Mouse (Mus musculus): ENCODE measurements at regions not wholly inside any gene's neighbourhood (a gene's known extent, or its start where the extent isn't known, plus 50 kb on each side); places are given as distances from the start of the nearest gene placed in this dataset.

DNA sequence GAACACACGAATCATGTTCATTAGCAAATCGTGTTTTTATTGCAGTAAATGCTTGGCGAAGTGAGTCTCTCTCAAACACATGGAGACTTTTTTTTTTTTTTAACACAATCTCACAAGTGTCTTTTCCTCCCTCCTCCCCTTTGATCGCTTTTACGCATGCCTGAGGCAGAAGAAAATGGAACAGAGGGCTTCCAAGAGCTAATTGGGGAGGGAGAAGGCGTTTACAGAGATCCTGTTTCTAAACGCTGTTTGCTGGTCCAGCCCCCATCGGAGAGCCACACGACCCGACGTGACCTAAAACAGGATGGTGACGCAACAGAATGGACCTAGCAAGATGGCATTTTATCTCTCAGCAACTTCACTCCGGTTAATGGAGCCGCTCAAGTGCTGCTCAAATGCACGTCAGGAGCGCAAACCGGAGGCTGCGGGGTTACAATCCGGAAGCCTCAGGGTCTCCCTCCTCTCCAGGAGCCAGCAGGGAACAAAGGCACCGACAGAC is 73.0 kb upstream of the Zfp217 start:
- DNase-seq (ENCODE audit: extremely low spot score in 1 of 2, low spot score in 1 of 2) = peak in 1 of 2 experiments; percentile 42

DNA sequence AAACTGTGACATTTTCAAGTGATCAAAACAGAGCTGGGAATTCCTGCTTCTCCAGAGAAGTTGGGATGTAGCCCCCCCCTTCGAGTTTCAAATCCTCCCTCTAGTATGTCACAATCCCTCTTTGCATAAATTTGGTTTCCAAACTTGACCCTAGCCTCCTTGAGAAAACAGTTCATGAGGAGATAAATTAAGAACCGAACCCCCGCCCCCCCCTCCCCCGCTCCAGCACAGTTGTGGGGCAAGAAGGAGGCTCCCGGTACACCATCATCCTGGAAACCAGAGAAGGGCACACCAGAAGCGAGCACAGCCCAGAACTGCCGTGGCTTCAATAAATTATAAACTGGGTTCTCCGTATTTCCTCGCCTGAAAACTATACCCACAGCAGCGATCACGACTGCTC is 72.5 kb upstream of the Zfp217 start:
- no peak for DNase-seq (ENCODE audit: extremely low spot score in 1 of 2, low spot score in 1 of 2)

- DNase-seq (ENCODE audit: extremely low spot score in 1 of 2, low spot score in 1 of 2) = no peak
Measured at GRCm38 (mm10) chr2:170219611-170220401, 71.9 kb upstream of the Zfp217 start.

DNA sequence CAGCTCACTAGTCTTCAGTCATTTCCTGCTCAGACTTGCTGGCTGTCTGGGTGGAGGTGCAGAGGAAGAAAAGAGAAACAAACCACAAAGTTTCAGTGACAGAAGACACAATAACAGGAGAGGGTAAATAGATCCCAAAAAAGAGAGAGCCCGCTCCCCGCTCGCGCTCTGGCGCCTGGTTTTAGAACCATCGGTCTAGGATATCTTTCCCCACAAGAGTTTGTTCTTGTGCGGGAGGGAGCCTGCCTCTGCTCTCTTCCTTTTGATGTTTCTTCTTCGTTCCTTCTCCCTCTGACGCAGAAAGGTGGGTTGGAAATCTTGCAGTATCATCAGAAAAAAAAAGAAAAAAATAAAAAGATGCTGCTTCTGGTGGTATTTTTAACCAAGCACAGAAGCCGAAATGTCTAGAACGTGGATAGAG is 71.3 kb upstream of the Zfp217 start:
- peak in 1 of 2 experiments; percentile 49 for DNase-seq (ENCODE audit: extremely low spot score in 1 of 2, low spot score in 1 of 2)

DNA sequence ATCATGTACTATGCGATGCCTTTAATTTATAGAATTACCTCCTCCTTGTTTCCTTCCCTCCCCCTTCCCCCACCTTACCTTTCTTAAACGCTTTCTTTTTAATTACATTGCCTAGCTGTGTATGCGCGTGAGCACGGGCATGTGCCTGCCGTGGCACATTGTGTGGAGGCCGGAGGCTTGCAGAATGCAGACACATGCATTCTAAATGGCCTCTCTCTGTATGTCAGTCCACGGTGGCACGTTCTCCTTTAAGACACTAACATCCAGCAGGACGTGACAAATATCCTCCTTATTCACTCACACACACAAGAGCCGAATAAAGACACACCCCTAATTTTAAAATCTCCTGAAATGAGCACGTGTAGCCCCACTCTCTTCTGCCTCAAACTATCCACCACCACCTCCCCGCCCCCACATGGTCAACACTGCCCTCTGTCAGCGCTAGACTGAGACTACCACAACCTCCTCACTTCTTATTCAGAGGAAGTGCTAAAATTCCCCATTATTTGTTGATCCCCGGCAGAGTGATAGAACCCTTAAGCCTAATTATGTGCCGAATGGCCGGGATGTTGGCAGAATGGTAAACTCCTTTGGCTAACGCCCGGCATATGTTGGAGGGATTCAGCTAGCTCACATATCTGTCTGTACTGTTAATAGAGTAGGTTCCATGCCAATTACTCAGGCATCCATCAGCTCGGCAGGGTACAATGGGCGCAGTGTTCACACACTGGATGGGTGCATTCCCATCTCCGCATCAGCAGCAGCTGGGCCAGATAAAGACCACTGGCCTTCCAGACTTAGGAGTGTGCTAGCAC is 70.5 kb upstream of the Zfp217 start:
- DNase-seq (ENCODE audit: extremely low spot score in 1 of 2, low spot score in 1 of 2) = peak in 1 of 2 experiments; percentile 60

- DNase-seq (ENCODE audit: extremely low spot score in 1 of 2, low spot score in 1 of 2) = no peak
Measured at GRCm38 (mm10) chr2:170216311-170216710, 68.4 kb upstream of the Zfp217 start.

- DNase-seq (ENCODE audit: extremely low spot score in 1 of 2, low spot score in 1 of 2) = no peak
Measured at GRCm38 (mm10) chr2:170209121-170209520, 61.2 kb upstream of the Zfp217 start.

DNA sequence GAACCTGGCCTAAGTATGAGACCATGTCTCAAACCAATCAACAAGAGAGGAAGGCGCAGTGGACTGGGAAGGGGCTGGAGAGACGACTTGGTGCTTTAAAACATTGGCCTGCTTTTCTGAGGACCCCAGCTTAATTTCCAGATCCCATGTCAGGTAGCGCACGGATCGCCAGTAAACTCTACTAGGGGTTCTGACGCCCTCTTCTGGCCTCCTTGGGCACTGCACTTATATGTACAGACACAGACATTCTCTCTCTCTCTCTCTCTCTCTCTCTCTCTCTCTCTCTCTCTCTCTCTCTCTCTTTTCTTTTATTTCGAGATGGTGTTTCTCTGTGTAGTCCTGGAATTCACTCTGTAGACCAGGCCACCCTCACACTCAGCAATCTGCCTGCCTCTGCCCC is 60.0 kb upstream of the Zfp217 start:
- no peak for DNase-seq (ENCODE audit: extremely low spot score in 1 of 2, low spot score in 1 of 2)

DNA sequence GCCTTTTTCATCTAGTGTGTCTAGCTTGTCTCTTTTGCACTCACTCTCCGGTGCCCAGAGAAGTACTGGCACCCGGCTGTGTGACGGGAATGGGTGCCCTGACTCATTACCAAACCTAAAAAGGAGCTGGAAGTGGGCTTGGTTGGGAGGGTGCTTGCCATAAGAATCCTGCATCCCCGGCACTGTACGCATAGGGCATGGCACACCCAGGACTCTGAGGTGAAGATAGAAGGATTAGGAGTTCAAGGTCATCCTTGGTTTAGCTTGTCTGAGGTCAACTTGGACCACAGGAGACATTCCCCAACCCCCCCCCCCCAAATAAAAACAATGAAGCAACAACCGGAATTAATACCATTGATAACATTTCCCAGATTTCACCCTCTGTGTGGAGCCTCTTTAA is 59.5 kb upstream of the Zfp217 start:
- no peak for DNase-seq (ENCODE audit: extremely low spot score in 1 of 2, low spot score in 1 of 2)

DNA sequence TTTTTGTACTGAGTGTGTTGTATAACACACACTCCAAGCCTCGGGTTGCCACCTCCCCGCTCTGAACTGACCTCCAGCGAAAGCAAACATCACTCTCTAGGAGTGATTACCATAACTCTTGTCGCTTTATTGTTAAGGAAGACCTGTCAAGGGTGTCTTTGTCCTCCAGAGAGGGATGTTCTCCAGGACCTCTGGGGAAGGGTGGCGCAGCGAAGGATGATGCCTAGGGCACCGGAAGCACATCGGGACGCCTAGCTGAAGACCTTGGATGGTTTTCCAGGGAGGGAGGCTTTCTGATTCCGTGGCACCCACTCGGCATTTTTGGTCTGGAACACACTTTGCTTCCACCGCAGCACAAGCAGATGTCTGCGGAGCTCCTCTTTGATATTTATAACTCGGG is 59.0 kb upstream of the Zfp217 start:
- no peak for DNase-seq (ENCODE audit: extremely low spot score in 1 of 2, low spot score in 1 of 2)

GRCm38 (mm10) chr2:170206442-170206754 is 58.5 kb upstream of the Zfp217 start:
- no peak for DNase-seq (ENCODE audit: extremely low spot score in 1 of 2, low spot score in 1 of 2)

- DNase-seq (ENCODE audit: extremely low spot score in 1 of 2, low spot score in 1 of 2) = no peak
Measured at GRCm38 (mm10) chr2:170205591-170206441, 57.9 kb upstream of the Zfp217 start.

GRCm38 (mm10) chr2:170204768-170205514 is 57.0 kb upstream of the Zfp217 start:
- no peak for DNase-seq (ENCODE audit: extremely low spot score in 1 of 2, low spot score in 1 of 2)

DNA sequence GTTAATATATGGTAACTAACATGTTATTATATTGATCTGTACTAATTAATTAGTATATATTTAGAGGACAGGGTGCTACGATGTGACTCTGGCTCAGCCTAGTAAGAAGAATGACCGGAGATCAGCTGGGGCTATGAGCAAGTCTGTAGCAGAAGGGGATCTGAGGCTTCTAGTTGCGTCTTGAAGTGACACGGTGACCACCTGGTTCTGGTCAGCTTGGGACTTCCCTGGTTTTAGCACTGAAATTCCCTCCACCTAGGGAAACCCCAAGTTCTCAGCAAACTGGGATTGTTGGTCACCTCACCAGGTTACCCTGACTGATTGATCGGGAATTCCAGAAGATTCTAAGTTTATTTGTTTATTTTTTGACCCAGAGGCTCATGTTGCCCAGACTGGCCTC is 55.6 kb upstream of the Zfp217 start:
- no peak for DNase-seq (ENCODE audit: extremely low spot score in 1 of 2, low spot score in 1 of 2)

DNA sequence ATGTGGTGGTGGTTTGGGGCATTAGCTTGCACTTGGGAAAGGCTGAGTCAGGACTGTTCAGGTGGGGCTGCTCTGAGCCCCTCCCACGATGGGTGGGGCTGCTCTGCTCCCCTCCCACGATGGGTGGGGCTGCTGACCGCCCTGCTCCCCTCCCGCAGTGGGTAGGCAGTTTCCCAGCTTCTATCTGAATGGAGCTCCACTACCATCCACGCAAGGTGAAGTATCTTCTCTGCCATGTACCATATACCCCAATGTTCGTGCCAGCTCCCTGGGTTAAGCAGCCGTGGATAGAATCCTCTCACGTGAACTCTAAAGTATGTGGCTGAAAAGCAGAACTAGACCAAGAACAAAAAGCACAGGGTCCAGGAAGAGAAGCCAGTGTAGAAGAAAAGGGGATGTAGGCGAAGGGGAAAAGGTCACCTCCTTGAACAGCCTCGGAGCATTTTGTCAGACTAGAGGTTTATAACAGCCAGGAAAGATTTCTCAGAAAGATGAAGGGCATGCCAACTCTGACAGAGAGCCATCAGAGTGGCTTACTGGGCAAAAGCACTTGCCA is 54.0 kb upstream of the Zfp217 start:
- DNase-seq (ENCODE audit: extremely low spot score in 1 of 2, low spot score in 1 of 2) = no peak
